Mouse (Mus musculus): Measurements from ENCODE around the gene Lgmn. TPM values are rescaled to one million over a fixed set of nuclear protein-coding genes. Genes with fewer than 3 reads are reported as not detected.

The Lgmn gene
- 120 and 121 TPM in 2 replicates for polyA plus RNA-seq (2015; fragmentation: Nextera tagmentation; extraction: Ambion mirVana)

- peak; percentile 100 for ATAC-seq (replicated peaks; ENCODE audit: low FRiP score)
- Histone ChIP-seq H3K4me1 (peaks cover 22% of the 10 kb centered on the region), H3K4me2 (peak within 1 kb of the TSS; percentile 73), H3K9ac (peak within 1 kb of the TSS; percentile 73), H3K27ac (peak within 1 kb of the TSS; percentile 59), H3K27me3 (no peaks in the 10 kb centered on the region), H3K4me3 (replicated peaks) (peak within 1 kb of the TSS; percentile 74), H3K9me3 (replicated peaks) (no peaks in the 10 kb centered on the region), H3K36me3 (no peaks in the 10 kb centered on the region)
- under 1% methylated on average over 28 of the region's 28 CpGs for WGBS
Measured at GRCm38 (mm10) chr12:102439632-102440023, at the start of gene Lgmn. Lgmn (minus strand) TSS chr12:102439813.

- no peak overlapping the region for H3K4me3 ChIP-seq (replicated peaks)
- ATAC-seq (replicated peaks; ENCODE audit: low FRiP score) = no peak
- H3K4me2 ChIP-seq = no peak overlapping the region
- peaks cover 94% of the 10 kb centered on the region for H3K36me3 ChIP-seq
- H3K27ac ChIP-seq = no peak overlapping the region
- no peaks in the 10 kb centered on the region for H3K27me3 ChIP-seq
- no peaks in the 10 kb centered on the region for H3K4me1 ChIP-seq
- no peak overlapping the region for H3K9ac ChIP-seq
- no peaks in the 10 kb centered on the region for H3K9me3 ChIP-seq (replicated peaks)
- 55% methylated on average over 3 of the region's 3 CpGs for WGBS
Measured at GRCm38 (mm10) chr12:102484946-102485345, 45.3 kb upstream of the Lgmn start.

GRCm38 (mm10) chr12:102480481-102480880, 40.9 kb upstream of the Lgmn start:
- H3K9me3 ChIP-seq (replicated peaks) = no peaks in the 10 kb centered on the region
- H3K27me3 ChIP-seq = no peaks in the 10 kb centered on the region
- no peak overlapping the region for H3K4me2 ChIP-seq
- ATAC-seq (replicated peaks; ENCODE audit: low FRiP score) = no peak
- H3K4me1 ChIP-seq = no peaks in the 10 kb centered on the region
- no peak overlapping the region for H3K27ac ChIP-seq
- H3K9ac ChIP-seq = no peak overlapping the region
- H3K36me3 ChIP-seq = peaks cover 86% of the 10 kb centered on the region
- no peak overlapping the region for H3K4me3 ChIP-seq (replicated peaks)
- 89% methylated on average over 4 of the region's 4 CpGs for WGBS

- no peak overlapping the region for H3K4me2 ChIP-seq
- H3K27ac ChIP-seq = no peak overlapping the region
- no peak for ATAC-seq (replicated peaks; ENCODE audit: low FRiP score)
- no peak overlapping the region for H3K4me3 ChIP-seq (replicated peaks)
- 92% methylated on average over 7 of the region's 7 CpGs for WGBS
- no peak overlapping the region for H3K9ac ChIP-seq
- H3K9me3 ChIP-seq (replicated peaks) = no peaks in the 10 kb centered on the region
- peaks cover 61% of the 10 kb centered on the region for H3K36me3 ChIP-seq
- H3K4me1 ChIP-seq = peaks cover 7% of the 10 kb centered on the region
- H3K27me3 ChIP-seq = no peaks in the 10 kb centered on the region
Measured at GRCm38 (mm10) chr12:102474411-102474810, 34.8 kb upstream of the Lgmn start.

- H3K36me3 ChIP-seq = peaks cover 21% of the 10 kb centered on the region
- H3K4me1 ChIP-seq = peaks cover 7% of the 10 kb centered on the region
- peak within 1 kb of the TSS; percentile 71 for H3K4me2 ChIP-seq
- H3K27ac ChIP-seq = peak within 1 kb of the TSS; percentile 80
- no peaks in the 10 kb centered on the region for H3K9me3 ChIP-seq (replicated peaks)
- WGBS = under 1% methylated on average over 86 of the region's 86 CpGs
- no peaks in the 10 kb centered on the region for H3K27me3 ChIP-seq
- peak; percentile 99 for ATAC-seq (replicated peaks; ENCODE audit: low FRiP score)
- H3K9ac ChIP-seq = peak within 1 kb of the TSS; percentile 83
- H3K4me3 ChIP-seq (replicated peaks) = peak within 1 kb of the TSS; percentile 100
Measured at GRCm38 (mm10) chr12:102468894-102469764, 29.5 kb upstream of the Lgmn start, which contains the start of gene Golga5. Golga5 (plus strand) TSS chr12:102469135.

- Histone ChIP-seq H3K36me3 (peaks cover 11% of the 10 kb centered on the region), H3K27ac (no peak overlapping the region), H3K4me1 (peaks cover 7% of the 10 kb centered on the region), H3K27me3 (no peaks in the 10 kb centered on the region), H3K4me3 (replicated peaks) (no peak overlapping the region), H3K9me3 (replicated peaks) (no peaks in the 10 kb centered on the region), H3K9ac (no peak overlapping the region), H3K4me2 (no peak overlapping the region)
- ATAC-seq (replicated peaks; ENCODE audit: low FRiP score) = no peak
- WGBS = 88% methylated on average over 1 of the region's 1 CpGs
Measured at GRCm38 (mm10) chr12:102468136-102468535, 28.5 kb upstream of the Lgmn start.

- Histone ChIP-seq H3K36me3 (no peaks in the 10 kb centered on the region), H3K4me3 (replicated peaks) (no peak overlapping the region), H3K4me2 (no peak overlapping the region), H3K9me3 (replicated peaks) (no peaks in the 10 kb centered on the region), H3K27me3 (no peaks in the 10 kb centered on the region), H3K9ac (no peak overlapping the region), H3K27ac (no peak overlapping the region), H3K4me1 (no peaks in the 10 kb centered on the region; the same call in 1 of the 2 replicates)
- 72% methylated on average over 4 of the region's 4 CpGs for WGBS
- no peak for ATAC-seq (replicated peaks; ENCODE audit: low FRiP score)
Measured at GRCm38 (mm10) chr12:102464650-102465049, 25.0 kb upstream of the Lgmn start.

GRCm38 (mm10) chr12:102461177-102461576, 21.6 kb upstream of the Lgmn start:
- no peak overlapping the region for H3K4me3 ChIP-seq (replicated peaks)
- no peaks in the 10 kb centered on the region for H3K36me3 ChIP-seq
- H3K9ac ChIP-seq = no peak overlapping the region
- H3K27me3 ChIP-seq = no peaks in the 10 kb centered on the region
- H3K4me2 ChIP-seq = no peak overlapping the region
- WGBS = 70% methylated on average over 5 of the region's 5 CpGs
- H3K27ac ChIP-seq = no peak overlapping the region
- H3K4me1 ChIP-seq = no peaks in the 10 kb centered on the region
- ATAC-seq (replicated peaks; ENCODE audit: low FRiP score) = no peak
- H3K9me3 ChIP-seq (replicated peaks) = no peaks in the 10 kb centered on the region

GRCm38 (mm10) chr12:102460014-102460413, 20.4 kb upstream of the Lgmn start:
- 79% methylated on average over 5 of the region's 5 CpGs for WGBS
- Histone ChIP-seq H3K9me3 (replicated peaks) (no peaks in the 10 kb centered on the region), H3K9ac (no peak overlapping the region), H3K36me3 (no peaks in the 10 kb centered on the region), H3K4me1 (no peaks in the 10 kb centered on the region), H3K27ac (no peak overlapping the region), H3K4me3 (replicated peaks) (no peak overlapping the region), H3K27me3 (no peaks in the 10 kb centered on the region), H3K4me2 (no peak overlapping the region)
- no peak for ATAC-seq (replicated peaks; ENCODE audit: low FRiP score)

GRCm38 (mm10) chr12:102456467-102457193, 17.0 kb upstream of the Lgmn start:
- no peak for ATAC-seq (replicated peaks; ENCODE audit: low FRiP score)
- H3K4me1 ChIP-seq = no peaks in the 10 kb centered on the region
- WGBS = 68% methylated on average over 7 of the region's 7 CpGs

GRCm38 (mm10) chr12:102453581-102453980, 14.0 kb upstream of the Lgmn start:
- Histone ChIP-seq H3K27me3 (no peaks in the 10 kb centered on the region), H3K4me1 (no peaks in the 10 kb centered on the region), H3K36me3 (no peaks in the 10 kb centered on the region), H3K4me2 (no peak overlapping the region), H3K9me3 (replicated peaks) (no peaks in the 10 kb centered on the region), H3K27ac (no peak overlapping the region), H3K4me3 (replicated peaks) (no peak overlapping the region), H3K9ac (no peak overlapping the region)
- 24% methylated on average over 6 of the region's 6 CpGs for WGBS
- ATAC-seq (replicated peaks; ENCODE audit: low FRiP score) = peak; percentile 67; the same call in 1 of the 2 replicates

More at GRCm38 (mm10) chr12:102456467-102457193, 17.0 kb upstream of the Lgmn start:
- Histone ChIP-seq H3K27me3 (no peaks in the 10 kb centered on the region), H3K36me3 (no peaks in the 10 kb centered on the region), H3K4me3 (replicated peaks) (no peak overlapping the region), H3K4me2 (no peak overlapping the region), H3K9ac (no peak overlapping the region), H3K9me3 (replicated peaks) (no peaks in the 10 kb centered on the region), H3K27ac (no peak overlapping the region)

Measured in kidney, embryonic 15.5 days (tissue).